In genomic region chr15:90034356-90034755, GRCm38 (mm10) we compare ENCODE assay signal across 17 mouse cellular contexts.
DNase-seq lines count a peak whose midpoint lies in the region.
"Had no signal": no experiment of that assay in that cellular context is flagged by ENCODE, and none has a peak within 500 bp of the region (broad histone marks: within the 10 kb centered on the region; RNA-seq: fewer than 3 reads in every experiment).

No protein-coding gene starts in this region.

- DNase-seq in Muller cell, postnatal 12 days (ENCODE audit: inconsistent ontology term): peak; percentile 94
- DNase-seq in retina, embryonic 14.5 days (ENCODE audit: low spot score): peak; percentile 66
- DNase-seq in retina, postnatal 1 day: peak; percentile 75
- DNase-seq in heart, adult 9 months (ENCODE audit: low spot score in 2 of 2): no peak
- no peak for DNase-seq in cerebellum, adult 9-11 months
- DNase-seq in frontal cortex, adult 2 months (ENCODE audit: extremely low spot score in 1 of 2, low spot score in 1 of 2): no peak
- DNase-seq: adrenal gland, adult 2 months; adrenal gland, adult 8-10 months; adrenal gland, postnatal 10 days; adrenal gland, postnatal 14 days; adrenal gland, postnatal 25 days; adrenal gland, postnatal 36 days; B cell, adult 2 months; cerebellum, adult 11 months; cerebellum, adult 11-12 months; cerebellum, adult 18-20 months; cerebellum, adult 2 months had no signal

Comparison
In these comparisons a context has a peak if more than half of its experiments do, and no peak if none do; other contexts are left out.
1. DNase-seq: peak in Muller cell, postnatal 12 days (single experiment), retina, embryonic 14.5 days (single experiment) and retina, postnatal 1 day (single experiment); none in heart, adult 9 months (0 of 2), cerebellum, adult 9-11 months (single experiment) and frontal cortex, adult 2 months (0 of 2).